Comparison of ENCODE assay signal across 26 mouse cellular contexts in the genomic region with DNA sequence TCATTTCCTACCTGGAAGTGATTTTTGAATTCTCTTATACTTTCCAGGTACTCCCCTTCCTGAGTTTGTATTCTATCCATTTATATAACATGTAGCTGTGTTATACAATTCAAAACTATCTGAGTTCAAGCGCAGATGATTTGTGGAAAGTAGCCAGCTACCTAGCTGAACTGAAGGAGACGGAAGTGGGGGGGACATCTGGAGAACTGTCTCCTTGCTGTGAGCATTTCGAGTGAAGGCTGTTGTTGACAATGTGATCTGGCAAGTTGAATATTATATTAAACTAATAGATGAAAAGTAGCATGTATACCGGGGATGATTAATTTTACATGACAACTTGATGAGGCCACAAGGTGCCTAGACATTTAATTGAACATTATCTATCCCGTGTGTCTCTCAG. TPM values are rescaled to one million over a fixed set of nuclear protein-coding genes. Genes with fewer than 3 reads are reported as not detected.
DNase-seq lines count a peak whose midpoint lies in the region; ATAC-seq and TF ChIP-seq lines count a peak whose summit lies in the region.
"Had no signal": no experiment of that assay in that cellular context is flagged by ENCODE, and none has a peak within 500 bp of the region (broad histone marks: within the 10 kb centered on the region; RNA-seq: fewer than 3 reads in every experiment).

No protein-coding gene starts in this region.

- no peak overlapping the region for H3K9ac ChIP-seq in hindbrain, postnatal 0 days (replicated peaks; ENCODE audit: low read length)
- no peak overlapping the region for H3K9ac ChIP-seq in hindbrain, embryonic 13.5 days
- H3K9ac ChIP-seq: embryonic facial prominence, embryonic 12.5 days; embryonic facial prominence, embryonic 15.5 days; forebrain, postnatal 0 days; heart, embryonic 12.5 days; heart, embryonic 15.5 days; hindbrain, embryonic 15.5 days had no signal

- no peaks in the 10 kb centered on the region for H3K27me3 ChIP-seq in hindbrain, postnatal 0 days (ENCODE audit: insufficient read depth, low read length)
- H3K27me3 ChIP-seq in hindbrain, embryonic 13.5 days: no peaks in the 10 kb centered on the region
- H3K27me3 ChIP-seq: embryonic facial prominence, embryonic 12.5 days; embryonic facial prominence, embryonic 15.5 days; heart, embryonic 12.5 days; heart, embryonic 15.5 days; hindbrain, embryonic 15.5 days had no signal

- no peak overlapping the region for H3K4me3 ChIP-seq in hindbrain, postnatal 0 days (ENCODE audit: low read length)
- no peak overlapping the region for H3K4me3 ChIP-seq in hindbrain, embryonic 13.5 days
- H3K4me3 ChIP-seq: embryonic facial prominence, embryonic 12.5 days; embryonic facial prominence, embryonic 15.5 days; heart, embryonic 12.5 days; heart, embryonic 15.5 days; hindbrain, embryonic 10.5 days; hindbrain, embryonic 15.5 days had no signal

- peak; percentile 6 for DNase-seq in cerebellum, adult 8-10 months
- DNase-seq in cerebellum, adult 11-12 months: no peak
- peak; percentile 51 for DNase-seq in hindbrain, postnatal 0 days (ENCODE audit: low spot score)
- DNase-seq in brain, adult 2 months (ENCODE audit: low read depth, low spot score): peak; percentile 36
- peak; percentile 31 for DNase-seq in cerebellum, adult 9-11 months
- DNase-seq in yolk sac, embryonic 10.5 days (ENCODE audit: low spot score): no peak
- no peak for DNase-seq in thymus, postnatal 36 days
- DNase-seq: adrenal gland, adult 2 months; adrenal gland, postnatal 14 days; forebrain, postnatal 0 days; gastrocnemius, postnatal 25 days; heart, adult 18-20 months; heart, postnatal 10 days; heart, postnatal 36 days; kidney, adult 18-20 months had no signal

- H3K9me3 ChIP-seq in hindbrain, postnatal 0 days (ENCODE audit: low read length): no peaks in the 10 kb centered on the region
- H3K9me3 ChIP-seq in hindbrain, embryonic 13.5 days: no peaks in the 10 kb centered on the region
- H3K9me3 ChIP-seq: embryonic facial prominence, embryonic 15.5 days; heart, embryonic 15.5 days; hindbrain, embryonic 10.5 days; hindbrain, embryonic 15.5 days had no signal

- no peak for TF ChIP-seq CTCF in hindbrain, postnatal 0 days (IDR thresholded peaks at IDR 0.05; ENCODE audit: low read depth)

- no peak overlapping the region for H3K27ac ChIP-seq in hindbrain, postnatal 0 days
- H3K27ac ChIP-seq in hindbrain, embryonic 13.5 days: no peak overlapping the region
- H3K27ac ChIP-seq: embryonic facial prominence, embryonic 12.5 days; embryonic facial prominence, embryonic 15.5 days; heart, embryonic 15.5 days; hindbrain, embryonic 10.5 days; hindbrain, embryonic 15.5 days had no signal

- 57% methylated on average over 5 of the region's 5 CpGs for WGBS in hindbrain, postnatal 0 days
- 72% methylated on average over 5 of the region's 5 CpGs for WGBS in hindbrain, embryonic 13.5 days

- 0 out of 2 replicates have a peak, but pooled peaks have one; percentile 29 for ATAC-seq in hindbrain, postnatal 0 days
- ATAC-seq in hindbrain, embryonic 13.5 days (ENCODE audit: low FRiP score): no peak
- ATAC-seq: CD4-positive, CD25-positive, alpha-beta regulatory T cell, adult 4 months; forebrain, embryonic 14.5 days; forebrain, postnatal 0 days; inflammation-experienced regulatory T-cells, adult 6 months; intestine, embryonic 16.5 days had no signal

- H3K4me1 ChIP-seq in hindbrain, postnatal 0 days (ENCODE audit: insufficient read depth, low read length): no peaks in the 10 kb centered on the region
- no peaks in the 10 kb centered on the region for H3K4me1 ChIP-seq in hindbrain, embryonic 13.5 days (replicated peaks)
- H3K4me1 ChIP-seq: embryonic facial prominence, embryonic 12.5 days; embryonic facial prominence, embryonic 15.5 days; heart, embryonic 12.5 days; heart, embryonic 15.5 days; hindbrain, embryonic 10.5 days; hindbrain, embryonic 15.5 days had no signal

- no peaks in the 10 kb centered on the region for H3K36me3 ChIP-seq in hindbrain, postnatal 0 days (ENCODE audit: insufficient read depth, low read length)
- H3K36me3 ChIP-seq in hindbrain, embryonic 13.5 days: no peaks in the 10 kb centered on the region
- H3K36me3 ChIP-seq: embryonic facial prominence, embryonic 12.5 days; embryonic facial prominence, embryonic 15.5 days; heart, embryonic 12.5 days; heart, embryonic 15.5 days; hindbrain, embryonic 10.5 days; hindbrain, embryonic 15.5 days had no signal

- H3K4me2 ChIP-seq in hindbrain, postnatal 0 days (ENCODE audit: low read depth, low read length): no peak overlapping the region
- H3K4me2 ChIP-seq in hindbrain, embryonic 13.5 days: no peak overlapping the region
- H3K4me2 ChIP-seq: embryonic facial prominence, embryonic 12.5 days; embryonic facial prominence, embryonic 15.5 days; heart, embryonic 12.5 days; heart, embryonic 15.5 days; hindbrain, embryonic 15.5 days had no signal

RNA-seq across cellular contexts. Expression of a gene that starts 53.8 kb away (rescaled TPM):
- 23.1 and 32.2 TPM in 2 replicates for total RNA-seq in hindbrain, postnatal 0 days (2014; rRNA removed)
- polyA plus RNA-seq in hindbrain, postnatal 0 days (2015; fragmentation: Nextera tagmentation; extraction: Ambion mirVana): 5.8 and 6.9 TPM in 2 replicates
- polyA plus RNA-seq in hindbrain, embryonic 13.5 days (2015; fragmentation: Nextera tagmentation; extraction: Ambion mirVana): 9.0 and 9.7 TPM in 2 replicates

Comparison
In these comparisons a context has a peak if more than half of its experiments do, and no peak if none do; other contexts are left out.
1. DNase-seq: peak in cerebellum, adult 8-10 months (single experiment), hindbrain, postnatal 0 days (single experiment), brain, adult 2 months (single experiment) and cerebellum, adult 9-11 months (single experiment); none in cerebellum, adult 11-12 months (single experiment), yolk sac, embryonic 10.5 days (single experiment) and thymus, postnatal 36 days (0 of 2).